In the genomic region with DNA sequence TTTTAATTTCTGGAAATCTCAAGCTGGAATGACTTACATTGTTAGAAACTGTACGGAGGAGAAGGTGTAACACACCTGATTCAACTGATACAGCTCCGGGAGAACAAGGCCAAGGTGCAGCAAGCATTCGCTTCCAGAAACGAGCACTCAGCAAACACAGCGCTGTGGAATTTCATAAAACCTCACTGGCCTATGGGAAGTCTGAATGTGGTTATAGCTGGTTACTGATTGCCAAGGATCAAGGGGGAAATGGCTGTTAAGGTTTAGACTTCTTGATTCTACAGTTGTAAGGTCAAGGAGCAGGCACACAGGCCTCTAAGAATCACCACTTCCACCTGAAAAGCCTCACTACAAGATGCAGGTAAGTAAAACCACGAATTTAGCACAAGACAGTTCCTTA, we compare ENCODE assay signal across 8 mouse cellular contexts. TPM values are rescaled to one million over a fixed set of nuclear protein-coding genes. Genes with fewer than 3 reads are reported as not detected.
DNase-seq lines count a peak whose midpoint lies in the region; ATAC-seq and TF ChIP-seq lines count a peak whose summit lies in the region.

A gene (plus strand): TSS at position 224 of the 400 bp plus-strand sequence.

- ATAC-seq in inflammation-experienced regulatory T-cells, adult 6 months: no peak
- ATAC-seq in limb, embryonic 11.5 days (ENCODE audit: insufficient number of reproducible peaks, low FRiP score, low TSS enrichment, low read depth): no peak
- ATAC-seq in monocyte, adult 5-6 weeks (replicated peaks; ENCODE audit: insufficient number of reproducible peaks, low FRiP score, low TSS enrichment, poor library complexity, severe bottlenecking): no peak

- no peaks in the 10 kb centered on the region for H3K9me3 ChIP-seq in CH12.LX (replicated peaks; ENCODE audit: low read length)
- H3K9me3 ChIP-seq in limb, embryonic 11.5 days (ENCODE audit: control insufficient read depth, low read length): no peaks in the 10 kb centered on the region

- H3K4me3 ChIP-seq in CH12.LX (replicated peaks in 1 of 3; ENCODE audit: low read depth in 2 of 3, low read length in 2 of 3, poor library complexity in 1 of 3): no peak within 1 kb of the TSS
- no peak within 1 kb of the TSS for H3K4me3 ChIP-seq in limb, embryonic 11.5 days (ENCODE audit: low read depth, low read length)

- peaks cover 4 to 15% of the 10 kb centered on the region in 2 experiments; a peak in 3 of 4 replicates for H3K4me1 ChIP-seq in CH12.LX (ENCODE audit: control insufficient read depth in 1 of 2, insufficient read depth in 2 of 2)
- H3K4me1 ChIP-seq in limb, embryonic 11.5 days (ENCODE audit: control insufficient read depth, insufficient read depth, low read length): no peaks in the 10 kb centered on the region

- WGBS in limb, embryonic 11.5 days: 87% methylated on average over 6 of the region's 6 CpGs

- no peak for TF ChIP-seq EP300 in CH12.LX (IDR thresholded peaks at IDR 0.05; ENCODE audit: low read length)

- H3K27ac ChIP-seq in CH12.LX (ENCODE audit: insufficient read depth, low read depth): no peak within 1 kb of the TSS
- H3K27ac ChIP-seq in limb, embryonic 11.5 days (replicated peaks; ENCODE audit: low read depth, low read length): no peak within 1 kb of the TSS

- TF ChIP-seq RAD21 in CH12.LX (IDR thresholded peaks at IDR 0.05; ENCODE audit: low read depth, low read length): no peak

- H3K79me2 ChIP-seq in CH12.LX (replicated peaks; ENCODE audit: control insufficient read depth, extremely low read depth, insufficient read depth, poor library complexity, severe bottlenecking): no peaks in the 10 kb centered on the region

- TF ChIP-seq CTCF in CH12.LX (conservative IDR thresholded peaks at IDR 0.05 in 1 of 2, IDR thresholded peaks at IDR 0.05 in 1 of 2; ENCODE audit: low read depth in 2 of 2, low read length in 2 of 2): no peak

- H3K4me2 ChIP-seq in CH12.LX (ENCODE audit: insufficient read depth, low read depth, poor library complexity, severe bottlenecking): no peak within 1 kb of the TSS
- H3K4me2 ChIP-seq in limb, embryonic 11.5 days (ENCODE audit: low read depth, severe bottlenecking): no peak within 1 kb of the TSS

- TF ChIP-seq POLR2A in CH12.LX (IDR thresholded peaks at IDR 0.05; ENCODE audit: low read depth, low read length): no peak

- DNase-seq in CH12.LX (ENCODE audit: extremely low read depth) (no peak), MN1 (ENCODE audit: low spot score) (no peak)
- DNase-seq in adrenal gland, postnatal 25 days: no peak
- no peak for DNase-seq in gastrocnemius, postnatal 10 days
- no peak for DNase-seq in limb, embryonic 11.5 days (ENCODE audit: low spot score)
- no peak for DNase-seq in natural killer cell, adult 2 months (ENCODE audit: low spot score in 2 of 2)

- H3K36me3 ChIP-seq in CH12.LX (replicated peaks in 1 of 2; ENCODE audit: control insufficient read depth in 1 of 2, insufficient read depth in 1 of 2, low read length in 1 of 2): no peaks in the 10 kb centered on the region
- H3K36me3 ChIP-seq in limb, embryonic 11.5 days (ENCODE audit: control insufficient read depth, insufficient read depth, low read length): no peaks in the 10 kb centered on the region

- dilution Hi-C loops in CH12.LX (cut with MboI; ENCODE audit: extremely low pct_ligation_motif_present, extremely low pct_unique_long_range_greater_than_20kb, low sequenced_read_pairs): no loop called here

- no peak within 1 kb of the TSS for H3K9ac ChIP-seq in CH12.LX (ENCODE audit: insufficient read depth, low read depth)
- H3K9ac ChIP-seq in limb, embryonic 11.5 days (ENCODE audit: low read length): no peak within 1 kb of the TSS

- in situ Hi-C loops in CH12.LX (cut with MboI; ENCODE audit: low pct_ligation_motif_present, low pct_unique_long_range_greater_than_20kb, low sequenced_read_pairs): no loop called here

- no peaks in the 10 kb centered on the region for H3K27me3 ChIP-seq in CH12.LX (replicated peaks)
- no peaks in the 10 kb centered on the region for H3K27me3 ChIP-seq in limb, embryonic 11.5 days (ENCODE audit: control insufficient read depth, insufficient read depth, low read length)

TF ChIP-seq in CH12.LX, 34 proteins besides CTCF, POLR2A, EP300 and RAD21:
- TF ChIP-seq USF1 (IDR thresholded peaks at IDR 0.05; ENCODE audit: low read depth, low read length) (no peak), ETS1 (conservative IDR thresholded peaks at IDR 0.05; ENCODE audit: low read depth, low read length) (no peak), MAZ (IDR thresholded peaks at IDR 0.05; ENCODE audit: low read depth, low read length) (no peak), USF2 (conservative IDR thresholded peaks at IDR 0.05; ENCODE audit: low read depth, low read length) (no peak), CHD2 (IDR thresholded peaks at IDR 0.05; ENCODE audit: low read length) (no peak), POLR2AphosphoS2 (IDR thresholded peaks at IDR 0.05; ENCODE audit: low read depth, low read length) (no peak), GABPA (IDR thresholded peaks at IDR 0.05; ENCODE audit: insufficient replicate concordance, low read depth, low read length) (no peak), NELFE (IDR thresholded peaks at IDR 0.05; ENCODE audit: low read depth, low read length) (no peak), IRF4 (IDR thresholded peaks at IDR 0.05; ENCODE audit: low read depth, low read length) (no peak)

RNA-seq across cellular contexts. Expression of the gene that starts here (rescaled TPM):
- total RNA-seq in CH12.LX (2012; rRNA removed) (178 and 229 TPM in 2 replicates), CH12.LX (2014; rRNA removed) (190 and 195 TPM in 2 replicates)
- 203 and 212 TPM in 2 replicates for polyA plus RNA-seq in CH12.LX (2012; ENCODE audit: insufficient read length, low read depth)
- 72.0 and 128 TPM in 2 replicates for total RNA-seq in adrenal gland, postnatal 25 days (2021)
- 10 to 100 TPM; 43.7 to 51.3 TPM for total RNA-seq in gastrocnemius, postnatal 10 days (2021)
- polyA plus RNA-seq in inflammation-experienced regulatory T-cells, adult 6 months (2017; shearing (Covaris generic)): 100 to 1,000 TPM; 611 to 730 (median 644) TPM
- 196 and 212 TPM in 2 replicates for polyA plus RNA-seq in limb, embryonic 11.5 days (2014; fragmentation: Nextera tagmentation; extraction: Ambion mirVana)
- 164 to 200 TPM (median 187 TPM) in 3 replicates for total RNA-seq in monocyte, adult 5-6 weeks (2017)
